Mouse (Mus musculus) embryonic facial prominence, embryonic 10.5 days (tissue): ENCODE data around the gene Kcnh3. TPM values are rescaled to one million over a fixed set of nuclear protein-coding genes. Genes with fewer than 3 reads are reported as not detected.
A peak's percentile ranks its signal among the peaks of the same experiment; 100 is the strongest.

Source experiments
- DNase-seq: peaks from one replicate; pipeline ENCODE4 v3.0.0-alpha.2; 2017; ENCODE audit warnings: low spot score
- H3K27ac ChIP-seq: fragments of 300-500 bp; sonication (generic); replicated peaks from 2 replicates; pipeline ENCODE4 v1.5.1; 2016; ENCODE audit warnings: mild to moderate bottlenecking
- H3K27me3 ChIP-seq: fragments of 300-500 bp; sonication (generic); replicated peaks from 2 replicates; pipeline ENCODE4 v1.6.1; 2016; ENCODE audit warnings: low read depth, mild to moderate bottlenecking; ENCODE audit not compliant: poor library complexity, severe bottlenecking
- H3K36me3 ChIP-seq: fragments of 300-500 bp; sonication (generic); replicated peaks from 2 replicates; pipeline ENCODE4 v1.6.1; 2016; ENCODE audit warnings: mild to moderate bottlenecking, moderate library complexity
- H3K4me1 ChIP-seq: fragments of 300-500 bp; sonication (generic); 2 replicates; pipeline ENCODE4 v1.6.1; 2016
- H3K4me3 ChIP-seq: fragments of 300-500 bp; sonication (generic); 2 replicates; pipeline ENCODE4 v1.5.1; 2016; ENCODE audit warnings: mild to moderate bottlenecking, moderate library complexity
- H3K9me3 ChIP-seq: fragments of 300-500 bp; sonication (generic); 2 replicates; pipeline ENCODE4 v1.6.1; 2016; ENCODE audit warnings: mild to moderate bottlenecking
- WGBS: fragments of 180-500 bp; shearing (Covaris S2); methylation state at CpG from one replicate; pipeline ENCODE4 v1.1.7; 2016; 5-methylcytosine and 5-hydroxymethylcytosine counted together
- polyA plus RNA-seq: library from polyadenylated mRNA; unstranded; fragments of >200 nt; fragmentation: Nextera tagmentation; extraction: Ambion mirVana; gene quantifications from 2 replicates; pipeline ENCODE4 v1.2.1, GENCODE M21; 2016

The Kcnh3 gene
- polyA plus RNA-seq = 0.25 TPM in 2 replicates

DNA sequence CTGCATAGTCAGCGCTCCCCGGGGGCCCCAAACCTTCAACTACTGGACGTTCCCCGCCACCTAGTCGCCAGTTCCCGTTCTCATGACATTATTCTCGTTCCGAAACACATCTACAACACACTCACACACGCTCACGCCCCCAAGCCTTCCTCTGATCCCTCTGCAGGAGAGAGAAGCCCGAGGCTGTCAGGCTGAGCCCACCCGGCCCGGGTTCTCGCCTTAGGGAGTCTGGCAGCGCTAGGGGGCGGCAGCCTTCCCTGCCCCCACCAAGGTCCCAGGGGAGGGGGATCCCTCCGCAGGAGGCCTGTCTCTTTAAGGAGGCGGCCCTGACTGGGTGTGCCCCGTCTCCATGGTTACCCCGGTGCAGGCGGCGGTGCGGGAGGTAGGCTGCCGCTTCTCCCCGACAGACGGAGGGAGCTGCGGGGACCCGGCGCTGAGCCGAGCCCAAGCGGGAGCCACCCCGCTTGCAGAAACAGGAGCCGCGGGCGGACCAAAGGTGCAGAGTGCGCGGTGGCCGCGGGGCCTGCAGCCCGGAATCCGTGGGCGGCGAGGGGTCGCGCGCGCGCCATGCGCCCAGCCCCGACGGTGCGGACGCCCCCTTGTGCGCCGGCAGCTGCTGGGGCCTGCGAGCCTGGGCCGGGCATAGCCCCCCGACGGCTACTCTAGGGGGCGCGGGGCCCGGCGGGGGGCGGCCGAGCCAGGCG, at the start of gene Kcnh3:
Gene Kcnh3 (plus strand): TSS at position 654 of the 704 bp plus-strand sequence.
- H3K27me3 ChIP-seq = peaks cover 100% of the 10 kb centered on the region
- H3K9me3 ChIP-seq = no peaks in the 10 kb centered on the region
- no peak for DNase-seq
- peaks cover 62% of the 10 kb centered on the region for H3K4me1 ChIP-seq
- 1% methylated on average over 66 of the region's 66 CpGs for WGBS
- H3K4me3 ChIP-seq = peak within 1 kb of the TSS; percentile 57
- H3K36me3 ChIP-seq = no peaks in the 10 kb centered on the region
- H3K27ac ChIP-seq = peak within 1 kb of the TSS; percentile 59

DNA sequence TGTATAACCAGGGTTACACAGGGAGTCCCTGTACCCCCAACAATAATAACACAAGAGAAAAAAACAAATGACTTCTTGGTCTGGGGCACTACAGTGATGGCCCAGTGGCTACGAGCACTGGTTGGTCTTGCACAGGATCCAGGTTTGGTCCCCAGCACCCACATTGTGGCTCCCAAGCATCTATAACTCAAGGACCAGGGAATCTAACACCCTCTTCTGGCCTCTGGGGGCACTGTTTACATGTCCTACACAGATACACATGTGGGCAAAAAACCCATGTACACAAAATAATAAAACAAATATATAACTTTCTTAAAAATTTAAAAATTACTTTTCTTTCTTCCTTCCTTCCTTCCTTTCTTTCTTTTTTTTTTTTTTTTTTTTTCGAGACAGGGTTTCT, 45.0 kb upstream of the Kcnh3 start:
- Histone ChIP-seq H3K9me3 (no peaks in the 10 kb centered on the region), H3K27me3 (no peaks in the 10 kb centered on the region), H3K27ac (no peak overlapping the region), H3K36me3 (peaks cover 96% of the 10 kb centered on the region), H3K4me1 (no peaks in the 10 kb centered on the region), H3K4me3 (no peak overlapping the region)
- DNase-seq = no peak
- 91% methylated on average over 1 of the region's 2 CpGs for WGBS

- peaks cover 98% of the 10 kb centered on the region for H3K36me3 ChIP-seq
- 89% methylated on average over 9 of the region's 9 CpGs for WGBS
- H3K4me3 ChIP-seq = no peak overlapping the region
Measured at GRCm38 (mm10) chr15:99184217-99184914, 40.3 kb upstream of the Kcnh3 start.

DNA sequence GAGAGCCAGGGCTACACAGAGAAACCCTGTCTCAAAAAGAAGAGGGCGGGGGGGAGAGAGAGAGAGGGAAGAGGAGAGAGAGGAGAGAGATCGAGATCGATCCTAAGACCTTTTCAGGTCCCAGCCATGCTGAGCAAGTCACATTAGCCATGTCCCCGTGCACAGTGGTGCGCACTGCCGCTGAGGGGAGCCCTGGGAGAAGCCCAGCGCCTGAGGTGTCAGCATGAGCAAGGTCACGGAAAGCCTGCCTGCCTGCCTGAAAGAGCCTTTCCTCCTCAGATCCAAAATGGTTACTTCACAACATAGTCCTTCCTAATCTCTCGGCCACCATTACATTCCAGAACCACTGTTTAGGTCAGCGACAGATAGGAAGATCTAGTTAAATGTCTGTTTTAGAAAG, 30.3 kb upstream of the Kcnh3 start:
- H3K36me3 ChIP-seq = peaks cover 92% of the 10 kb centered on the region
- no peaks in the 10 kb centered on the region for H3K4me1 ChIP-seq
- no peak overlapping the region for H3K27ac ChIP-seq
- no peaks in the 10 kb centered on the region for H3K9me3 ChIP-seq
- 92% methylated on average over 10 of the region's 10 CpGs for WGBS
- no peak overlapping the region for H3K4me3 ChIP-seq
- no peak for DNase-seq
- no peaks in the 10 kb centered on the region for H3K27me3 ChIP-seq

More at GRCm38 (mm10) chr15:99184217-99184914, 40.3 kb upstream of the Kcnh3 start:
- no peaks in the 10 kb centered on the region for H3K4me1 ChIP-seq
- no peaks in the 10 kb centered on the region for H3K27me3 ChIP-seq
- H3K27ac ChIP-seq = no peak overlapping the region
- no peak for DNase-seq
- H3K9me3 ChIP-seq = no peaks in the 10 kb centered on the region

DNA sequence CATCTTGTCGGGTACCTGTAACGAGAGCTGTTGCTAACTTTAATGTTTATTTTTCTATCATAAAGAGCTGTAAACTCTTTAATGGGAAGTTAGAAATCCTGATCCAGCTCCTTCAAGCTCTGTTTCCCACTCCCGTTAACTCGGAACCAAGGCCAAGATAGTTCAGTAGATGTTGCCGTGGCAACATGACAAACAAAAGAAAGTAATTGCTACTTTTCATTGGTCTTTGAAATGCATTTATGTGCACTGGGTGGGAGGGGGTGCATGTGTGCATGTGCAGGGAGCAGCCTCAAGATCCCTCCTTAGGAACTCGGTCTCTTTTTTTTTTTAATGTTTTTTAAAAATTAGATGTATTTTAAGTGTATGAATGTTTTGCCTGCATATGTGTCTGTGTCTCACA, 29.6 kb upstream of the Kcnh3 start:
- peaks cover 92% of the 10 kb centered on the region for H3K36me3 ChIP-seq
- no peaks in the 10 kb centered on the region for H3K27me3 ChIP-seq
- DNase-seq = no peak
- H3K27ac ChIP-seq = no peak overlapping the region
- H3K4me1 ChIP-seq = no peaks in the 10 kb centered on the region
- H3K4me3 ChIP-seq = no peak overlapping the region
- WGBS = 79% methylated on average over 6 of the region's 6 CpGs
- H3K9me3 ChIP-seq = no peaks in the 10 kb centered on the region

DNA sequence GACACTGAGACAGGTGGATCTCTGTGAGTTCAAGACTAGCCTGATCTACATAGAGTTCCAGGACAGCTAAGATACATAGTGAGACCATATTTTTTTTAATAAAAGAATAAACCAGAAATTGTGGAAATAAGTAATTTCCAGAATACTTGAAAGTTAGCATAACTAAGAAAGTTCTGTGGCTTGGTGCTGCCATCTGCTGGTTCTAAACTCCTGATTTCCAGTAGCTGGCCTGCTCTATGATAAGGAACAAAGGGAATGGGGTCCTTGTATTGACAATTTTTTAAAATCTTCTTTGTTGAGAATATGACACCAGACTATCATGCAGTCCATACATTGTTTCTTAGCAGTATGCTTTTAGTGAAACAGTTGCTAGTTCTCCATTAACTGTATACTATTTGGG, 25.9 kb upstream of the Kcnh3 start:
- H3K9me3 ChIP-seq = no peaks in the 10 kb centered on the region
- H3K36me3 ChIP-seq = peaks cover 90% of the 10 kb centered on the region
- H3K27me3 ChIP-seq = no peaks in the 10 kb centered on the region
- no peak overlapping the region for H3K4me3 ChIP-seq
- H3K27ac ChIP-seq = no peak overlapping the region
- no peaks in the 10 kb centered on the region for H3K4me1 ChIP-seq
- no peak for DNase-seq

DNA sequence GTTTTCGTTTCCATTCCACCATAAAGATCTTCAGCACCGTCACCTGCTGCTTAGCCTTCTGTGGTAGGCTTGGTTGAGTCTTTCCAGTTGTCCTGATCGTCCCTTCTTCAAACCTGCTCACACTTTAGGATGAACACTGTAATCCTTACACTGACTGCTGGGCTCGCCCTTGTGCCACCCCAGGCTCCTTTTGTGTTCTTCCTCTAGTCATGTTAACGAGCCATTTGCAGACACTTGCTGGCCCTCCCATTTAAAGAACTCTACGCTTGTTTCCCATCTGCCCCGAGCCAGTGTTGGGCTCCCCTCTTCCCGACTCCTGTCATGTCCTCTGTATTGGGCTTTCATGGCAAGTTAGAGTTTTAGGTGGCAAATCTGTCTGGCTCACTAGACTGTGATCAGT, 18.7 kb upstream of the Kcnh3 start:
- peaks cover 93% of the 10 kb centered on the region for H3K36me3 ChIP-seq
- no peak for DNase-seq

DNA sequence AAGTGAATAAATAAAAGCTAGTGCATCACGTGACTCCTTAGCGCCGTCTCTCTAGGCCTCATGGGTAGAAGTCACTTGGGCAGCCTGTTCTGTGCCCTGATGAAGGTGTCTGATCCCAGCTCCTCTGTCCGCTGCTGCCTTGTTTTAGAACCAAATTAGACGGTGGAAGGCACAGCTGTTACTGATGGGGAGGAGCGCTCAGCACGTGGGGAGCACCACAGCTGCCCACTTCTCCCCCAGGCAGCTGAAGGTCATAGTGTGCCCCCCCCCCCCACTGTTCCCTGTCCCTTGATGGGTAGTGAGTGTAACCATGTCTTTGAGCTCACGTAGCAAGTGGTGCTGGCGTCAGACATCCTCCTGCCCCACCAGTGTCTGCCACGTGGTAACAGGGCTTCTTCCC, 11.5 kb upstream of the Kcnh3 start:
- peaks cover 67% of the 10 kb centered on the region for H3K36me3 ChIP-seq
- H3K27me3 ChIP-seq = no peaks in the 10 kb centered on the region
- 91% methylated on average over 10 of the region's 10 CpGs for WGBS
- DNase-seq = no peak
- no peak overlapping the region for H3K27ac ChIP-seq
- no peaks in the 10 kb centered on the region for H3K4me1 ChIP-seq
- no peaks in the 10 kb centered on the region for H3K9me3 ChIP-seq
- no peak overlapping the region for H3K4me3 ChIP-seq

More for the DNA sequence above, 18.7 kb upstream of the Kcnh3 start:
- H3K27me3 ChIP-seq = no peaks in the 10 kb centered on the region
- H3K9me3 ChIP-seq = no peaks in the 10 kb centered on the region
- no peaks in the 10 kb centered on the region for H3K4me1 ChIP-seq
- 75% methylated on average over 8 of the region's 8 CpGs for WGBS
- no peak overlapping the region for H3K4me3 ChIP-seq
- H3K27ac ChIP-seq = no peak overlapping the region

GRCm38 (mm10) chr15:99214941-99215340, 9.7 kb upstream of the Kcnh3 start:
- H3K9me3 ChIP-seq = no peaks in the 10 kb centered on the region
- H3K27me3 ChIP-seq = peaks cover 8% of the 10 kb centered on the region
- H3K36me3 ChIP-seq = peaks cover 49% of the 10 kb centered on the region
- 75% methylated on average over 2 of the region's 2 CpGs for WGBS
- no peak overlapping the region for H3K4me3 ChIP-seq
- DNase-seq = no peak
- H3K4me1 ChIP-seq = no peaks in the 10 kb centered on the region
- H3K27ac ChIP-seq = no peak overlapping the region

DNA sequence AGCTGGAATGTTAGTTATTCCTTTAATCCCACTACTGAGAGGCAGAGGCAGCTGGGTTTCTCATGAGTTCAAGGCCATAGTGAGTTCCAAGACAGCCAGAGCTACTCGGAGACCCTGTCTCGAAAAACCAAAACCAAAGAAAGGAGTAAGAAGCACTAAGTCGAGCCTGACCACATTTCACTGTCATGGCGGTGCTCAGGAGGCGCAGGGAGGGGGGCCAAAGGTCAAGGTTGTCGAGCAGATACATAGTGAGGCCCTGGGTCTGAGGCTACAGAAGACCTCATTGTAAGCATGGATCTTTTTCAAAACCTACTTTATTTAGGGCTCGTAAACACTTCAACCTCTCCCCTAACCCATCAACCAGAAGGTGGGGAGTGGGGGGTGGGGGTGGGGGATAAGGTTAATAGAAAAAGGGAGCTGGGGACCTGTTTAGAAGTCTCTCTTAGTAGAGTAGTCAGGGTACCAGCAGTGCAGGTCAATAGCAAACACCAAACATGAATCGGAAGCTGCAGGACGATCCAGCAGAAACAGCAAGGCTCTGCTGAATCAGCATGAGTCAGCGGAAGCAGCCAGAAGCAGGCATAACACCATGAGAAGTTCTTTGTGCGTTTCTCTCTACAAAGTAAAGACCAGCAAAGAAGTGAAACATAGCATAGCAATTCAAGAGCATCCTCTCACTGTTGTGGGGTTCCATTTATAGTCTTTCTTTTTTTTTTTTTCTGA, 8.8 kb upstream of the Kcnh3 start:
- Histone ChIP-seq H3K36me3 (peaks cover 40% of the 10 kb centered on the region), H3K9me3 (no peaks in the 10 kb centered on the region), H3K27ac (no peak overlapping the region), H3K27me3 (peaks cover 18% of the 10 kb centered on the region), H3K4me1 (no peaks in the 10 kb centered on the region), H3K4me3 (no peak overlapping the region)
- WGBS = 86% methylated on average over 11 of the region's 11 CpGs
- DNase-seq = no peak

- H3K27ac ChIP-seq = no peak overlapping the region
- WGBS = 89% methylated on average over 4 of the region's 4 CpGs
- DNase-seq = no peak
Measured at GRCm38 (mm10) chr15:99217630-99218029, 7.0 kb upstream of the Kcnh3 start.

GRCm38 (mm10) chr15:99221315-99221952, 3.2 kb upstream of the Kcnh3 start:
- Histone ChIP-seq H3K27me3 (peaks cover 73% of the 10 kb centered on the region), H3K4me3 (peak overlapping the region; percentile 21; the same call in 1 of the 2 replicates), H3K27ac (0 out of 2 replicates have a peak overlapping the region, but pooled peaks have one; percentile 14), H3K9me3 (no peaks in the 10 kb centered on the region), H3K4me1 (peaks cover 55% of the 10 kb centered on the region), H3K36me3 (no peaks in the 10 kb centered on the region)
- whole genome bisulfite sequencing = 8% methylated on average over 8 of the region's 8 CpGs
- peak; percentile 69 for DNase-seq

More at GRCm38 (mm10) chr15:99217630-99218029, 7.0 kb upstream of the Kcnh3 start:
- no peak overlapping the region for H3K4me3 ChIP-seq
- H3K36me3 ChIP-seq = peaks cover 22% of the 10 kb centered on the region
- H3K27me3 ChIP-seq = peaks cover 35% of the 10 kb centered on the region
- H3K4me1 ChIP-seq = peaks cover 17% of the 10 kb centered on the region
- H3K9me3 ChIP-seq = no peaks in the 10 kb centered on the region
